Comparison of ENCODE assay signal across 9 mouse cellular contexts in genomic region chr12:15800914-15801570, GRCm38 (mm10). TPM values are rescaled to one million over a fixed set of nuclear protein-coding genes. Genes with fewer than 3 reads are reported as not detected.
DNase-seq lines count a peak whose midpoint lies in the region; ATAC-seq and TF ChIP-seq lines count a peak whose summit lies in the region.
"Had no signal": no experiment of that assay in that cellular context is flagged by ENCODE, and none has a peak within 500 bp of the region (broad histone marks: within the 10 kb centered on the region; RNA-seq: fewer than 3 reads in every experiment).

No protein-coding gene starts in this region.

- H3K4me3 ChIP-seq in limb, embryonic 11.5 days (ENCODE audit: low read depth, low read length) = no peak overlapping the region
- no peak overlapping the region for H3K4me3 ChIP-seq in limb, embryonic 10.5 days
- no peak overlapping the region for H3K4me3 ChIP-seq in kidney, postnatal 0 days (replicated peaks; ENCODE audit: low read depth, low read length)
- H3K4me3 ChIP-seq: limb, embryonic 15.5 days had no signal

- TF ChIP-seq CTCF in brain, embryonic 14.5 days (IDR thresholded peaks at IDR 0.05; ENCODE audit: borderline replicate concordance, extremely low read depth, insufficient read depth, insufficient read length) = no peak
- no peak for TF ChIP-seq CTCF in kidney, postnatal 0 days (IDR thresholded peaks at IDR 0.05; ENCODE audit: low read depth)

- H3K9me3 ChIP-seq in limb, embryonic 11.5 days (ENCODE audit: control insufficient read depth, low read length) = no peaks in the 10 kb centered on the region
- H3K9me3 ChIP-seq in limb, embryonic 10.5 days (replicated peaks) = no peaks in the 10 kb centered on the region
- no peaks in the 10 kb centered on the region for H3K9me3 ChIP-seq in kidney, postnatal 0 days (replicated peaks; ENCODE audit: low read length)
- H3K9me3 ChIP-seq: limb, embryonic 15.5 days had no signal

- no peak for TF ChIP-seq POLR2A in brain, embryonic 14.5 days (IDR thresholded peaks at IDR 0.05; ENCODE audit: borderline replicate concordance, extremely low read depth, insufficient read depth, insufficient read length, poor library complexity, severe bottlenecking)

- H3K27me3 ChIP-seq in limb, embryonic 11.5 days (ENCODE audit: control insufficient read depth, insufficient read depth, low read length) = no peaks in the 10 kb centered on the region
- no peaks in the 10 kb centered on the region for H3K27me3 ChIP-seq in limb, embryonic 10.5 days (ENCODE audit: low read depth, poor library complexity, severe bottlenecking)
- H3K27me3 ChIP-seq in kidney, postnatal 0 days (ENCODE audit: insufficient read depth, low read length) = no peaks in the 10 kb centered on the region
- H3K27me3 ChIP-seq: limb, embryonic 15.5 days had no signal

- H3K36me3 ChIP-seq in limb, embryonic 11.5 days (ENCODE audit: control insufficient read depth, insufficient read depth, low read length) = peaks cover 6% of the 10 kb centered on the region; the same call in 1 of the 2 replicates
- peaks cover 89% of the 10 kb centered on the region for H3K36me3 ChIP-seq in limb, embryonic 10.5 days
- peaks cover 38% of the 10 kb centered on the region for H3K36me3 ChIP-seq in kidney, postnatal 0 days (ENCODE audit: insufficient read depth, low read length)

- H3K9ac ChIP-seq in limb, embryonic 11.5 days (ENCODE audit: low read length) = no peak overlapping the region
- H3K9ac ChIP-seq in kidney, postnatal 0 days (ENCODE audit: low read depth, low read length) = no peak overlapping the region
- H3K9ac ChIP-seq: limb, embryonic 15.5 days had no signal

- H3K27ac ChIP-seq in limb, embryonic 11.5 days (replicated peaks; ENCODE audit: low read depth, low read length) = no peak overlapping the region
- H3K27ac ChIP-seq in limb, embryonic 10.5 days = no peak overlapping the region
- H3K27ac ChIP-seq in kidney, postnatal 0 days = peak overlapping the region; percentile 8
- H3K27ac ChIP-seq: limb, embryonic 15.5 days had no signal

- 74% methylated on average over 9 of the region's 9 CpGs for WGBS in limb, embryonic 11.5 days
- 64% methylated on average over 9 of the region's 9 CpGs for WGBS in limb, embryonic 10.5 days
- 49% methylated on average over 9 of the region's 9 CpGs for WGBS in kidney, postnatal 0 days

- no peak overlapping the region for H3K4me2 ChIP-seq in limb, embryonic 11.5 days (ENCODE audit: low read depth, severe bottlenecking)
- no peak overlapping the region for H3K4me2 ChIP-seq in kidney, postnatal 0 days (ENCODE audit: low read length)
- H3K4me2 ChIP-seq: limb, embryonic 15.5 days had no signal

- DNase-seq in limb, embryonic 11.5 days (ENCODE audit: low spot score) = peak; percentile 27
- no peak for DNase-seq in limb, embryonic 10.5 days (ENCODE audit: low spot score)
- peak; percentile 74 for DNase-seq in brain, embryonic 14.5 days (ENCODE audit: low read depth)
- DNase-seq in heart, adult 9 months (ENCODE audit: low spot score in 2 of 2) = peak; percentile 53 to 68
- DNase-seq in kidney, postnatal 0 days (ENCODE audit: low spot score) = peak; percentile 70
- DNase-seq in spleen, postnatal 14 days (ENCODE audit: low spot score in 2 of 2) = no peak
- DNase-seq in urinary bladder, postnatal 36 days (ENCODE audit: low spot score in 2 of 2) = no peak
- no peak for DNase-seq in ovary, postnatal 10 days (ENCODE audit: low spot score)

- no peaks in the 10 kb centered on the region for H3K4me1 ChIP-seq in limb, embryonic 11.5 days (ENCODE audit: control insufficient read depth, insufficient read depth, low read length)
- peaks cover 13% of the 10 kb centered on the region; the same call in 1 of the 2 replicates for H3K4me1 ChIP-seq in limb, embryonic 10.5 days
- peaks cover 12% of the 10 kb centered on the region for H3K4me1 ChIP-seq in kidney, postnatal 0 days (replicated peaks; ENCODE audit: insufficient read depth, low read length)

- no peak for ATAC-seq in limb, embryonic 11.5 days (ENCODE audit: insufficient number of reproducible peaks, low FRiP score, low TSS enrichment, low read depth)
- peak; percentile 74 for ATAC-seq in kidney, postnatal 0 days (replicated peaks; ENCODE audit: low FRiP score, low read depth)

RNA-seq across cellular contexts. Expression of gene Trib2, which starts 15.7 kb away (rescaled TPM):
- polyA plus RNA-seq in limb, embryonic 11.5 days (2014; fragmentation: Nextera tagmentation; extraction: Ambion mirVana) = 56.1 and 56.2 TPM in 2 replicates
- 20.8 and 32.7 TPM in 2 replicates for polyA plus RNA-seq in limb, embryonic 10.5 days (2016; fragmentation: Nextera tagmentation; extraction: Ambion mirVana)
- polyA plus RNA-seq in brain, embryonic 14.5 days (2012; rRNA removed) = 84.3 and 113 TPM in 2 replicates
- 51.4 and 53.0 TPM in 2 replicates for polyA plus RNA-seq in kidney, postnatal 0 days (2015; fragmentation: Nextera tagmentation; extraction: Ambion mirVana)

Comparison
In these comparisons a context has a peak if more than half of its experiments do, and no peak if none do; other contexts are left out.
1. DNase-seq: peak in limb, embryonic 11.5 days (single experiment), brain, embryonic 14.5 days (single experiment), heart, adult 9 months (2 of 2) and kidney, postnatal 0 days (single experiment); none in limb, embryonic 10.5 days (single experiment), spleen, postnatal 14 days (0 of 2), urinary bladder, postnatal 36 days (0 of 2) and ovary, postnatal 10 days (single experiment).